Mouse (Mus musculus) T-helper 2 cell (primary cell): ENCODE results near the gene Gm379.

Source experiments
- in situ Hi-C: fragments of 300-600 bp; cut with MboI, MseI; formaldehyde crosslinking; loops from one replicate; pipeline ENCODE4 v1.15.1; 2025; ENCODE audit warnings: high pct_unique_total_duplicates

The Gm379 gene

DNA sequence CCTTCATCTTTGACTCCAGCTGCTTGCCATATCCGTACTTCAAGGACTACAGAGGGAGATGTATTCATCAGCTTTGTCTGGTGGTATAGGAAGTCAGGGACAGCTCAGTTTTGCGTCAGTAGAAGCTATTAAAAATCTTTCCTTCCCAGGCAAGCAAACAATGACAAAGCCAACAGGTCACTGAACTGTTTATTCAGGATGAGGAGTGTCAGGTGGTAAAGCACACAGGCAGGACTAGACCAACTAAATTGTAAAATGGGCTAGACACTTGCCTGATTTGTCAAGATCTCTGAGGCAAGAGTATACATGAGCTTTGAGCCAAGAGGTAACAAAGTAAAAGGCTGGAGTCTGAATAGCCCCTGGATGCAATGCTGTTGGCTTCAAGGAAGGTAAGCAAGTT, at the start of gene Gm379:
Gm379 (minus strand) TSS at position 7 of the 400 bp plus-strand sequence.
- in situ Hi-C loops = no loop called here

DNA sequence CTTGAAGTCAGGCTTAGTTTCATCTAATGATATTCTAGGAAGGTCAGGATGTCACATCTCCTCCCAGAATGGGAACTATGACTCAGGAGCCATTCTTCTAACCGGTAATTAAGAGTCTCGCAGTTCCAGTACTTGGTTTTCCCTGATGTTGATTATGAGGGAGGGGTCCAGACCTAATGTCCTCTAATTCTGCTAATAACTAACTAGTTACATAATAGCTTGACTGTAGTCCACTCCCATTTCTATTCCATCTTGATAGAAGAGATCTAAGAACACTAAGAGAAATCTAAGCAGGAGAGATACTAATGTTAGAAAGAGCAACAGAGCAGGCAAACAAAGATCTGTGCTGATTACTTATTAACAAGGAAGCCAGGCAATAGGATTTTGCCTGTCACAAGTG, 39.6 kb upstream of the Gm379 start:
- in situ Hi-C loops = no loop called here

DNA sequence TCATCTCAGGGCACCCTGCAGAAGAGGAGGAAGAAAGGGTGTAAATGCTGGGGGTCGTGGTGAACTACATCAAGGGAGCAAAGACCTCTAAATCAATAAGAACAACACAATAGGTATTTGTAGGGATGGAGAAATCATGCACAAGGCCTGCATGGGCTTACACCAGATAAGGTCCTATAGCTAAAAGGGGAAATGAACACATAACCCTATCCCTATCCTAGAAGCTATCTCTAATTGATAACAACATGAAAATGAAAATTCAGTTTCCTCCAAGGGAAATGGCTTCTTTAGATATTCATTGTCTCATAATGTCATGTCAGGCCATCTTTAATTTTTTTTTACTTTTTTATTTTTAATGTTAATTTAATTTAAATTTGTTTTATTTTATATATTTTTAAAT, 4.2 kb upstream of the Gm379 start:
- in situ Hi-C loops = no loop called here

DNA sequence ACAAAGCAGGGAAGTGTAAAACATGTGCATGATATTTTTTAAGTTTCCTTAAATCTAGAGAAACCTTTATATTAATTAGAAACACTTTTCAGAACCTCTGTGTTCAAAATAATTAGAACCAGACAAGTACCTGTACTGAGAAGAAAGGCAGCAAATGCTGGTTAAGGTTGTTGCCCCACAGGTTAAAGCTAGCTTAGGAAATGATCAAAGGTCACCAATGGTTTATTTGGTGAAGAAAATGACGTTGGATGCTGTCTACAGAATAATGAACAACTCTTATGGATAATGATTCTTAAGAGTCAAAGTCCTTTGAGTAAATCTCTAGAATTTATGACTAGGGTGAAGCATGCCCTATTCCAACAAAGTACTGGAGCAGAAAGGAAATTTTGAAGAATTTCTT, 42.7 kb downstream of the Gm379 start:
- in situ Hi-C loops = no loop called here

DNA sequence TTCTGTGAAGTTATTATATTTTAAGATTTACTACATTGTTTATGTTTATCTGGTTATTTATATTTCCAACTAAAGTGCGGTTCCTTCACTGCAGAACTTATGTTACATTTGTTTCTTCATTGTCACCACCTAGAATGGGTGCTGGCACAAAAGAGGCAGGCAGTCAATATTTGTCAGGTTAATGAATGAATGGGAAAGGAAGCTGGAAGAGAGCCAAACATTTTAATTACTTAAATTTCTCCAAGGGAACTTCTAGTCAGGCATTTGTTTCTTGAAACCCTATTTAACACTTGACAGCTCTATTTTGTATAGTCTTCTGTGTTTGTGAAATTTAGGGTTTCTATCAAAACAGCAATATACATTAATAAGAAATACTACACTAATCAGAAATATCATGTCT, 43.8 kb downstream of the Gm379 start:
- in situ Hi-C loops = no loop called here
